Mouse (Mus musculus) CH12.LX (cell line): Measurements from ENCODE around the gene Snta1. TPM values are rescaled to one million over a fixed set of nuclear protein-coding genes. Genes with fewer than 3 reads are reported as not detected.

Experiments used
- DNase-seq: peaks from one replicate; pipeline ENCODE4 v3.0.0-alpha.2; 2013; ENCODE audit errors: extremely low read depth
- H3K27ac ChIP-seq: 2 replicates; pipeline ENCODE4 v1.5.1; 2012; ENCODE audit warnings: low read depth, mild to moderate bottlenecking, control low read depth, moderate library complexity; ENCODE audit not compliant: insufficient read depth
- H3K27me3 ChIP-seq: replicated peaks from 2 replicates; pipeline ENCODE3; 2012; ENCODE audit warnings: inconsistent platforms
- H3K36me3 ChIP-seq, 2 experiments: replicated peaks in 1 of 2; 2 replicates each; pipeline versions ENCODE3 to v1.6.1; 2012; ENCODE audit warnings: inconsistent platforms in 1 of 2, low read length in 1 of 2, mild to moderate bottlenecking in 1 of 2, mixed read lengths in 1 of 2, moderate library complexity in 1 of 2; ENCODE audit not compliant: control insufficient read depth in 1 of 2, insufficient read depth in 1 of 2
- H3K4me1 ChIP-seq, 2 experiments: 2 replicates each; pipeline ENCODE4 v1.6.1; 2012; ENCODE audit warnings: inconsistent platforms in 1 of 2, moderate library complexity in 1 of 2; ENCODE audit not compliant: insufficient read depth in 2 of 2, control insufficient read depth in 1 of 2
- H3K4me2 ChIP-seq: 2 replicates; pipeline ENCODE4 v1.6.1; 2012; ENCODE audit warnings: low read depth, mild to moderate bottlenecking, control low read depth; ENCODE audit not compliant: poor library complexity, insufficient read depth, severe bottlenecking
- H3K4me3 ChIP-seq, 3 experiments: fragments of 150-350 bp in 1 of 3; sonication (generic) in 1 of 3; replicated peaks in 1 of 3; 2 replicates each; pipeline versions ENCODE3 to v1.5.1; 2011 to 2012; ENCODE audit warnings: low read depth in 2 of 3, low read length in 2 of 3, mild to moderate bottlenecking in 2 of 3, moderate library complexity in 2 of 3, control low read depth in 1 of 3, improper control_type of control experiment in 1 of 3, inconsistent platforms in 1 of 3, mixed read lengths in 1 of 3; ENCODE audit not compliant: poor library complexity in 1 of 3
- H3K79me2 ChIP-seq: replicated peaks from 2 replicates; pipeline ENCODE4 v1.6.1; 2012; ENCODE audit warnings: mild to moderate bottlenecking, moderate library complexity; ENCODE audit not compliant: control insufficient read depth, poor library complexity, insufficient read depth, severe bottlenecking; ENCODE audit errors: extremely low read depth
- H3K9ac ChIP-seq: 2 replicates; pipeline ENCODE4 v1.6.1; 2012; ENCODE audit warnings: low read depth, mild to moderate bottlenecking, control low read depth, moderate library complexity; ENCODE audit not compliant: insufficient read depth
- H3K9me3 ChIP-seq: replicated peaks from 2 replicates; pipeline ENCODE3; 2012; ENCODE audit warnings: low read length, inconsistent platforms, mixed read lengths
- BHLHE40 ChIP-seq: IDR thresholded peaks from 2 replicates; pipeline ENCODE4 v1.6.1; 2011; ENCODE audit warnings: mild to moderate bottlenecking, low read depth, low read length, improper control_type of control experiment
- CHD1 ChIP-seq: IDR thresholded peaks from 2 replicates; pipeline ENCODE4 v1.6.1; 2012; ENCODE audit warnings: low read depth, low read length, improper control_type of control experiment, inconsistent platforms
- CTCF ChIP-seq, 2 experiments: IDR thresholded peaks in 1 of 2; conservative IDR thresholded peaks in 1 of 2; 2 replicates each; pipeline ENCODE4 v1.5.1; 2011 to 2012; ENCODE audit warnings: low read depth in 2 of 2, low read length in 2 of 2, improper control_type of control experiment in 1 of 2, inconsistent platforms in 1 of 2, mild to moderate bottlenecking in 1 of 2, moderate library complexity in 1 of 2
- ELF1 ChIP-seq: IDR thresholded peaks from 2 replicates; pipeline ENCODE4 v1.6.1; 2014; ENCODE audit warnings: low read depth, mild to moderate bottlenecking, inconsistent platforms, low read length, improper control_type of control experiment
- ETS1 ChIP-seq: conservative IDR thresholded peaks from 2 replicates; pipeline ENCODE4 v1.6.1; 2012; ENCODE audit warnings: low read depth, mild to moderate bottlenecking, inconsistent platforms, low read length, improper control_type of control experiment, moderate library complexity
- IRF4 ChIP-seq: IDR thresholded peaks from 2 replicates; pipeline ENCODE4 v1.6.1; 2014; ENCODE audit warnings: low read depth, mild to moderate bottlenecking, inconsistent platforms, low read length, improper control_type of control experiment
- JUN ChIP-seq: IDR thresholded peaks from 2 replicates; pipeline ENCODE4 v1.6.1; 2011; ENCODE audit warnings: low read depth, mild to moderate bottlenecking, low read length, improper control_type of control experiment, moderate library complexity; ENCODE audit not compliant: insufficient read depth
- MXI1 ChIP-seq: IDR thresholded peaks from 2 replicates; pipeline ENCODE4 v1.6.1; 2011; ENCODE audit warnings: mild to moderate bottlenecking, low read depth, low read length, improper control_type of control experiment
- RAD21 ChIP-seq: IDR thresholded peaks from 2 replicates; pipeline ENCODE4 v1.6.1; 2011; ENCODE audit warnings: low read depth, mild to moderate bottlenecking, low read length, improper control_type of control experiment, moderate library complexity
- TCF12 ChIP-seq: IDR thresholded peaks from 2 replicates; pipeline ENCODE4 v1.6.1; 2014; ENCODE audit warnings: low read depth, mild to moderate bottlenecking, inconsistent platforms, low read length, improper control_type of control experiment
- USF1 ChIP-seq: IDR thresholded peaks from 2 replicates; pipeline ENCODE4 v1.6.1; 2014; ENCODE audit warnings: low read depth, mild to moderate bottlenecking, inconsistent platforms, low read length, improper control_type of control experiment
- ZKSCAN1 ChIP-seq: IDR thresholded peaks from 2 replicates; pipeline ENCODE4 v1.6.1; 2012; ENCODE audit warnings: low read depth, inconsistent platforms, low read length, improper control_type of control experiment, borderline replicate concordance
- ZNF384 ChIP-seq: IDR thresholded peaks from 2 replicates; pipeline ENCODE4 v1.6.1; 2012; ENCODE audit warnings: low read depth, low read length, improper control_type of control experiment, inconsistent platforms
- dilution Hi-C: fragments of 300-500 bp; cut with MboI; formaldehyde crosslinking; loops from 2 replicates; pipeline ENCODE4 v1.14.3; 2020; ENCODE audit warnings: low sequenced_read_pairs; ENCODE audit not compliant: extremely low pct_unique_long_range_greater_than_20kb, extremely low pct_ligation_motif_present
- in situ Hi-C: fragments of 300-500 bp; cut with MboI; formaldehyde crosslinking; loops from 3 replicates; pipeline ENCODE4 v1.14.3; 2019; ENCODE audit warnings: low sequenced_read_pairs, low pct_ligation_motif_present, low pct_unique_long_range_greater_than_20kb, mixed read lengths
- polyA plus RNA-seq: library from polyadenylated mRNA; unstranded; fragments of >175 nt; gene quantifications from 2 replicates; pipeline ENCODE4 v1.2.1, GENCODE M21; 2012; ENCODE audit warnings: low read depth; ENCODE audit not compliant: insufficient read length
- total RNA-seq, 2 experiments: library from RNA; depleted of rRNA; stranded (reverse); fragments of 300-350 nt in 1 of 2; fragments of >200 nt in 1 of 2; gene quantifications; 2 replicates each; pipeline ENCODE4 v1.2.3; 2012 to 2014

Snta1 gene
- total and polyA plus RNA-seq, 3 experiments, result 0.33 TPM; not detected in 2

DNA sequence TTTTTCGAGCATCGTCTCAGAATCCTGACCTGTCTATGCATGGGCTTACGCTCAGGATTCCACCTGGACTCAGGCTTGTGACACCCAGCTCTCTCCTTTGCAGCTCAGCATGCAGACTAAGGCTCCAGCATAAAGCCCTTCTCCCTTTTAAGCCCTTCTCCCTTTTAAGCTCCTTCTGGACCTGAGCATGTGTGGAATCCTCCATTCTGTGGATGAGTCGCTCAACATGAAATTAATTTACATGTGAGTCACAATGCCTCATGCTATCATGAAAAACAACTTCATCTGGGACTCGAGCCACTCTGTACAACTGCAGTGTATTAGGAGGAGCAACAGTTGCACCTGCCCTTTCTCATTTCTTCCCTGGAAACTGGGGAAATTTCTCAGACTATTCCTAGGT, 14.3 kb upstream of the Snta1 start:
- Histone ChIP-seq H3K27ac (no peak overlapping the region), H3K27me3 (peaks cover 1% of the 10 kb centered on the region), H3K36me3 (no peaks in the 10 kb centered on the region), H3K4me3 (no peak overlapping the region), H3K4me2 (no peak overlapping the region), H3K79me2 (no peaks in the 10 kb centered on the region), H3K4me1 (peaks cover under 1 to 6% of the 10 kb centered on the region in 2 experiments), H3K9me3 (peaks cover 5% of the 10 kb centered on the region), H3K9ac (no peak overlapping the region)
- in situ Hi-C loops, result no loop called here
- no peak for DNase-seq
- no peak for TF ChIP-seq ELF1
- TF ChIP-seq CHD1, result no peak
- no peak for TF ChIP-seq ETS1
- TF ChIP-seq USF1, result no peak
- TF ChIP-seq ZNF384, result no peak
- TF ChIP-seq TCF12, result no peak
- no peak for TF ChIP-seq IRF4
- dilution Hi-C loops, result no loop called here

DNA sequence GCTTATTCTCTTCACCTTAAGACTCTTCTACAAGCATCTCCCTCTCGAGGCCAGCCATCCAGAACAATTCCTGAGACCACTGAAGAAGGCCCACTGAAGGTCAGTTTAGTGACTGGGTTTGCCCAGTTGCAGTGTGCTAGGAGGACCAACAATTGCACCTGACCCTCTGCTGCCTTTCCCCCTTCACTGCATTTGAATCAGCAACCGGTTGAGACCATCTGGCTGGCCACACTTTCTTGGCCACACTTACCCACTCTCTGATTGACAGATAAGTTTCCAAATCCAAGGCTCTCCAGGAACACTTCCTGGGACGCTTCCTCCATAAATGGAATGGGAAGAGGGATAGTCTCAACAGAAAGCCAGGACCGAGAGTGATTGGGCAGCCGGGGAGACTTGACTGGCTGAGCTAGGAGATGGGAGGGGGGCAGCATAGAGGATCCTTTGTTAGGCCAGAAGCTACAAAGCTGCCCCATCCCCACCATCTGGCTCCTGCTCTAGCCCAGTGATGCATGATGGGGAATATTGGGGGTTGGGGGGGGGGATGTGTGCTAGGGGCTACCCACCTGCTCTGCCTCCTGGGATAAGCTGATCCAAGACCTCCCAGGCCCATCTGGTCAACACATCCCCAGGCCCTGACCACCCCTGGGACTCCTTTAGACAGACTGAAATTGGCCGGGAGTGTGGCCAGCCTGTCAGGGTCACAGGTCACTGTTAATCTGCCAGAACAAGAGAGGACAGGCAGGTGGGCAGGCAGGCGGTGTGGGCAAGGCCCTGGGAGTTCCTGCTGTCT, 13.2 kb upstream of the Snta1 start:
- H3K4me1 ChIP-seq, result peaks cover 0 to 3% of the 10 kb centered on the region in 2 experiments; a peak in 1 of 4 replicates
- H3K79me2 ChIP-seq, result no peaks in the 10 kb centered on the region
- DNase-seq, result no peak
- H3K27me3 ChIP-seq, result peaks cover 1% of the 10 kb centered on the region
- dilution Hi-C loops (no loop called here), in situ Hi-C loops (no loop called here)
- H3K4me3 ChIP-seq, result no peak overlapping the region
- no peak overlapping the region for H3K9ac ChIP-seq
- H3K9me3 ChIP-seq, result peaks cover 5% of the 10 kb centered on the region
- no peak overlapping the region for H3K27ac ChIP-seq
- H3K36me3 ChIP-seq, result no peaks in the 10 kb centered on the region
- TF ChIP-seq RAD21 (no peak), JUN (no peak)
- no peak overlapping the region for H3K4me2 ChIP-seq

GRCm38 (mm10) chr2:154419631-154420515, 12.0 kb upstream of the Snta1 start:
- H3K9ac ChIP-seq, result no peak overlapping the region
- DNase-seq, result no peak
- H3K4me1 ChIP-seq, result no peaks in the 10 kb centered on the region
- no peak overlapping the region for H3K27ac ChIP-seq
- no peaks in the 10 kb centered on the region for H3K79me2 ChIP-seq
- H3K36me3 ChIP-seq, result no peaks in the 10 kb centered on the region
- peaks cover 1% of the 10 kb centered on the region for H3K27me3 ChIP-seq
- in situ Hi-C loops, result no loop called here
- no peaks in the 10 kb centered on the region for H3K9me3 ChIP-seq
- no peak overlapping the region for H3K4me2 ChIP-seq
- dilution Hi-C loops, result no loop called here
- no peak overlapping the region for H3K4me3 ChIP-seq
- TF ChIP-seq ZKSCAN1, result no peak
- TF ChIP-seq CTCF (conservative IDR thresholded peaks at IDR 0.05 in 1 of 2, IDR thresholded peaks at IDR 0.05 in 1 of 2; ENCODE audit: low read depth in 2 of 2, low read length in 2 of 2), result 0 out of 4 replicates have a peak, but pooled peaks of 1 of the 2 experiments have one; percentile 7
- no peak for TF ChIP-seq BHLHE40
- TF ChIP-seq MXI1, result no peak
